Mouse (Mus musculus) bone marrow, adult 2 months (tissue): ENCODE measurements around the gene Abcf3. TPM values are rescaled to one million over a fixed set of nuclear protein-coding genes. Genes with fewer than 3 reads are reported as not detected.

ENCODE experiments used
- H3K27ac ChIP-seq: fragments of 200-500 bp; 2 replicates; pipeline ENCODE4 v1.5.1; 2012; ENCODE audit warnings: low read depth, mild to moderate bottlenecking, control low read depth, inconsistent platforms, low read length; ENCODE audit not compliant: control insufficient read depth, poor library complexity, insufficient read depth
- H3K4me1 ChIP-seq: fragments of 200-500 bp; 2 replicates; pipeline ENCODE4 v1.6.1; 2011; ENCODE audit warnings: low read length; ENCODE audit not compliant: control insufficient read depth, insufficient read depth
- H3K4me3 ChIP-seq: fragments of 200-500 bp; replicated peaks from 2 replicates; pipeline ENCODE3; 2011; ENCODE audit warnings: mild to moderate bottlenecking, low read depth, low read length, control low read depth; ENCODE audit not compliant: control insufficient read depth
- CTCF ChIP-seq: fragments of 200-500 bp; IDR thresholded peaks from 2 replicates; pipeline ENCODE4 v1.5.1; 2011; ENCODE audit warnings: low read length, control low read depth; ENCODE audit not compliant: control insufficient read depth, insufficient read depth
- POLR2A ChIP-seq: fragments of 200-500 bp; IDR thresholded peaks from 2 replicates; pipeline ENCODE4 v1.6.1; 2011; ENCODE audit warnings: low read depth, mild to moderate bottlenecking, control low read depth, low read length, borderline replicate concordance; ENCODE audit not compliant: control insufficient read depth
- WGBS: fragments of 180-500 bp; shearing (Covaris S2); methylation state at CpG from one replicate; pipeline ENCODE4 v1.1.7; 2018; 5-methylcytosine and 5-hydroxymethylcytosine counted together
- polyA plus RNA-seq: library from polyadenylated mRNA; stranded (reverse); fragments of >200 nt; gene quantifications from 2 replicates; pipeline ENCODE4 v1.2.4, GENCODE M21; 2011; ENCODE audit warnings: low replicate concordance; ENCODE audit not compliant: missing spikeins, insufficient read depth, insufficient read length

Gene Abcf3
- polyA plus RNA-seq, 1 experiment, result 53.5 TPM

GRCm38 (mm10) chr16:20552594-20552993 is 4.2 kb downstream of the Abcf3 start:
- Histone ChIP-seq H3K4me3 (no peak overlapping the region), H3K4me1 (peaks cover 2% of the 10 kb centered on the region; the same call in 1 of the 2 replicates), H3K27ac (no peak overlapping the region)
- no peak for TF ChIP-seq POLR2A
- no peak for TF ChIP-seq CTCF
- WGBS, result 85% methylated on average over 1 of the region's 1 CpGs

GRCm38 (mm10) chr16:20555000-20555399 is 6.6 kb downstream of the Abcf3 start:
- TF ChIP-seq POLR2A (no peak), CTCF (no peak)
- WGBS, result 79% methylated on average over 6 of the region's 6 CpGs
- Histone ChIP-seq H3K4me3 (no peak overlapping the region), H3K4me1 (no peaks in the 10 kb centered on the region), H3K27ac (no peak overlapping the region)

GRCm38 (mm10) chr16:20557381-20557780 is 9.0 kb downstream of the Abcf3 start:
- WGBS, result 87% methylated on average over 7 of the region's 7 CpGs
- H3K4me1 ChIP-seq, result no peaks in the 10 kb centered on the region

GRCm38 (mm10) chr16:20565075-20565474 is 16.7 kb downstream of the Abcf3 start:
- TF ChIP-seq CTCF, result no peak
- no peak for TF ChIP-seq POLR2A
- no peaks in the 10 kb centered on the region for H3K4me1 ChIP-seq
- no peak overlapping the region for H3K4me3 ChIP-seq
- 32% methylated on average over 1 of the region's 1 CpGs for WGBS
- no peak overlapping the region for H3K27ac ChIP-seq

More at GRCm38 (mm10) chr16:20557381-20557780, 9.0 kb downstream of the Abcf3 start:
- no peak overlapping the region for H3K27ac ChIP-seq
- TF ChIP-seq CTCF, result no peak
- no peak for TF ChIP-seq POLR2A
- no peak overlapping the region for H3K4me3 ChIP-seq

GRCm38 (mm10) chr16:20589366-20589938 is 41.1 kb downstream of the Abcf3 start, which contains the start of gene Vwa5b2:
Gene Vwa5b2, plus strand, starts transcription at chr16:20589471.
- no peak for TF ChIP-seq POLR2A
- no peak for TF ChIP-seq CTCF
- Histone ChIP-seq H3K4me1 (no peaks in the 10 kb centered on the region), H3K4me3 (no peak within 1 kb of the TSS), H3K27ac (no peak within 1 kb of the TSS)
- 5% methylated on average over 24 of the region's 24 CpGs for WGBS

- Histone ChIP-seq H3K4me1 (no peaks in the 10 kb centered on the region), H3K27ac (no peak overlapping the region), H3K4me3 (no peak overlapping the region)
- TF ChIP-seq POLR2A, result no peak
- no peak for TF ChIP-seq CTCF
- WGBS, result under 1% methylated on average over 39 of the region's 39 CpGs
Observed at GRCm38 (mm10) chr16:20589939-20590679, 41.7 kb downstream of the Abcf3 start.

- H3K4me3 ChIP-seq, result no peak overlapping the region
- 7% methylated on average over 17 of the region's 17 CpGs for WGBS
- no peaks in the 10 kb centered on the region for H3K4me1 ChIP-seq
- TF ChIP-seq CTCF (no peak), POLR2A (no peak)
- no peak overlapping the region for H3K27ac ChIP-seq
Observed at GRCm38 (mm10) chr16:20590680-20591038, 42.3 kb downstream of the Abcf3 start.

GRCm38 (mm10) chr16:20591076-20591705 is 42.8 kb downstream of the Abcf3 start:
- Histone ChIP-seq H3K4me3 (no peak overlapping the region), H3K27ac (no peak overlapping the region), H3K4me1 (no peaks in the 10 kb centered on the region)
- 6% methylated on average over 48 of the region's 48 CpGs for WGBS
- no peak for TF ChIP-seq POLR2A
- TF ChIP-seq CTCF, result no peak
